Mouse (Mus musculus) thymus, postnatal 4 days (tissue): ENCODE measurements around the gene Efcab8.
"Not testable (repeated sequence)": the region's sequence is repeated elsewhere in the genome, so short reads cannot be mapped to it uniquely, and the experiment has no call there.

Experiments
- DNase-seq: peaks from one replicate; pipeline ENCODE4 v3.0.0; 2021

The Efcab8 gene

GRCm38 (mm10) chr2:153779394-153779981 lies at the start of gene Efcab8:
TSS of gene Efcab8 (plus strand) at chr2:153779931.
- DNase-seq = peak; percentile 61

DNA sequence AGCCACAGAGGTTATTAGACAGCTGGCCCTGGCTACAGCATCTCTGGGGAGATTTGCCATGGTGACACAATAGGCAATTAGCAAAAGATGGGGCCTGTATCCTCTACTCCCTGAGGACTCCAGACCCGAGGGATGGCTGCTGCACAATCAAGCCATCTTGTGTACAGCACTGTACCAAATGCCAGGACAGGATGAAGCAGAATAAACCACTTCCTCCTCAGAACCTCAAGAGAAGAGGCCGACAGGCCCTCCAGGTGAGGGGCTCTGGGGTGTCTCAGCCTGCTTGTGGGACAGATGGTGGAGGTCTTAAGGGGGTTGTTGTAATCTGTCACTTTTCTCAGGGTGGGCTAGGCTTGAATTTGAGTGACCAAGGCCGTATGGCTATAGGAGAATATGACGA lies 45.7 kb upstream of the Efcab8 start:
- peak; percentile 20 for DNase-seq

DNA sequence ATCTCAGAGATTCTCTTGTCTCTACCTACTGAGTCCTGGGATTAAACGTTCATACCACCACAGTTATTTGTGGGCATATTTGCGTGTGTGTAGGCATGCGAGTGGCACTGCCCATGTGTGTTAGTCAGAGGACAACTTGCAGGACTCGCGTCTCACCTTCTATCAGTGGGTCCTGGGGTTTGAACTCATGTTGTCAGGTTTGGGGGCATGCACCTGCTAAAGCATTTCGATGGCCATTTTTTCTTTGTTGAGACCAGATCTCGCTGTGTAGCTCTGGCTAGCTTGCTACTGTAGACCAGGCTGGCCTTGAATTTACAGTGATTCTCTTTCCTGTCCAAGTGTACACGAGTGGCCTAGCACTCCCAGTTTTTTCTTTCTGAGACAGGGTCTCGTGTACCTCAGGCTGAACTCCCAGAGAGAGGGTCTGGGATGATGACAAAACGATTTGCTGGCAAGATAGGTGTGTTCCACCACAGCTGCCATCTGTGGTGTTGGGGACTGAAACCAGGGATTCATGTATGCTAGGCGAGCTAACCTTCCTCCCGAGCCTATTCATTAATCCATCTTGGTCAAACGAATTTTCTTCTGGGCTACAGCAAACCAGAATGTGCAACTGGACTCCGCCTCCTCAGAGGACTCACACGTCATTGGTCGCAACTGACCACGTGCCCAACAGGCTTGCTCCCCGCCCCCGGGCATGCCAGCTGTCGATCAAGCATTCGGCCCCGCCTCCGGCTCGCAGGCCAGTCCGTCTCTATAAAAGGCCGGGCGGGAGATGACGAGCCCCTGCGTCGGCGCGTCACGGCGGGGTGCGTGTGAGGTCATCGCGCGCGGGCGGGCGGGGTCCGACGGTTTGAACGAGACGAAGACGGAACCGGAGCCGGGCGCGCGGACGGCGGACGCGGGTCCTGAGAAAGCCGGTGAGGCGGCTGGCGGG lies 39.0 kb upstream of the Efcab8 start, which contains the start of gene Mapre1:
Mapre1 (plus strand) TSS at position 775 of the 937 bp plus-strand sequence.
- DNase-seq = peak; percentile 99

GRCm38 (mm10) chr2:153741437-153742065 lies 38.2 kb upstream of the Efcab8 start:
- peak; percentile 91 for DNase-seq

DNA sequence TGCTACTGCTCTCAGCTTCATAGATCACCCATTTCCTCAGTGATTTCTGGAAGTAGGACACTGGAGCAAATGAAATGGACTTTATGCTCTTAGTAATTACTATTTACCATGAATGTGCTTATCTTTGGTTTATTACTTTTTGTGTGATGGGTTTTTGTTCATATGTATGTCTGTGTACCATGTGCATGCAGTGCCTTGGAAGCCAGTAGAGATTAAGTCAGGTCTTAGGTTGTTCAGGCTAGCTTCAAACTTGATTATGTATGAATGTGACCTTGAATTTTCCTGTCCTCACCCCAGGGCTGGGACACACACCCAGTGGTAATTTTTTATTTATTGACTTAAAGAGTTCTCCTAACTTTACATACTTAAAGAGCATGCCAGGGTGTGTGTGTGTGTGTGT lies 31.7 kb upstream of the Efcab8 start:
- no peak for DNase-seq

GRCm38 (mm10) chr2:153750363-153750762 lies 29.4 kb upstream of the Efcab8 start:
- no peak for DNase-seq

GRCm38 (mm10) chr2:153762121-153762520 lies 17.6 kb upstream of the Efcab8 start:
- no peak for DNase-seq

DNA sequence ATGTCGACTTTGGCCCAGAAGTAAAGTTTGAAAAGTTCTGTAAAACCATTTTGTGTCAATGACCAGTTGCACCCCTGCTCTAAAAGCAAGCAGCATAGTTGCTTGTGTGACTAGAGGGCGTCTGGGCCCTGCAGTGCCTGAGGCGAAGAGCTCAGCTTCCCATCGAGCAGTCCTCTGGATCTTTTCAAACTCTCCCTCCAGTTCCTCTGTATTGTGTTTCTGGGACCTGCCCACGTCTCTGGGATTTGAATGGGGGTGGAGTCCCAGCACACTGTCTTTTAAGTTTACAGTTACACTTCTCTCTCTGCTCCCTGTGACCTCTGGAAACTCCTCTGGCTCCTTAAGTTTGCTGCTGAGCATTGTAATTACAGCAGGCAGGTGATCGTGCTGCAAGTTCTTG lies 12.2 kb upstream of the Efcab8 start:
- DNase-seq = no peak

GRCm38 (mm10) chr2:153768881-153769280 lies 10.8 kb upstream of the Efcab8 start:
- DNase-seq = no peak

- DNase-seq = no peak
These were observed 6.8 kb upstream of the Efcab8 start for GRCm38 (mm10) chr2:153772950-153773349.

GRCm38 (mm10) chr2:153775472-153775871 lies 4.3 kb upstream of the Efcab8 start:
- no peak for DNase-seq

GRCm38 (mm10) chr2:153778638-153779362 lies 931 bp upstream of the Efcab8 start:
- peak; percentile 92 for DNase-seq

DNA sequence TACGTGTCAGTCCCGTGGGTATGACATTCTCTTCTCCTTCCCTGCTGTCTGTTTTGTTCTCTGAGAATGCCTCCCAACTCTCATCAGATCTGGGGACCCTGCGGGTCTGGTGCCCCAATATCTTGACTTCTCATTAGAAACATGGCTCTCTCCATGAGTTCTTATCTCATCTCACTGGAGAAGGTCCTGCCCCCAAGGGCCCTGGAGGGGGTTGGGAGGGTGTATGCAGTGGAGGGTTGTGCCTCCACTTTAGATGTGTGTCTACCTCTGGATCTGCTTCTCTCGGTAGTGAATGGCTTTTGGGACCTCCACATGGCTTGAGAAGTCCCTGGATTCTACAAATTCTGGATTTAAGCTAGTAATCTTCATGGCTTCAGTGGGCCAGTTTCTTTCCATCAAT lies 1.4 kb downstream of the Efcab8 start:
- no peak for DNase-seq

GRCm38 (mm10) chr2:153784668-153785067 lies 4.9 kb downstream of the Efcab8 start:
- no peak for DNase-seq

GRCm38 (mm10) chr2:153793366-153793765 lies 13.6 kb downstream of the Efcab8 start:
- DNase-seq = no peak

DNA sequence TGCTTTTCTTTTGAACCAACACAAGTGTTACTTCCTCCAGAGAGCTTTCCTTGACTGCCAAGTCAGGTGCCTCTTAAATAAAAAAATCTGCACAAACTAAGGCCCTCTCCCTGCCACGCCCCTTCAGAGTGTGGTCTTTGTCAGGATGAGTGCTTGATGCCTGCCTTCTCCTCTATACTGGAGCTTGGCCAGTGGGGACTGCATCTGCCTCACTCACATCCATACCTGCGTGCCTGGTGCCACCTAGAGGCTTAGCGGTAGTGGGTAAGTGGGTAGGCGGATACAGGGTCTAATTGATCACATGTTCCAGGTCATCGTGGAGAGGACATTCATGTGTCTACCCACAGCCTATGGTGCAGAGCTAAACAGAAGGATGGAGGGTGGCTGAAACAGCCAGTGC lies 15.4 kb downstream of the Efcab8 start:
- DNase-seq = peak; percentile 70

DNA sequence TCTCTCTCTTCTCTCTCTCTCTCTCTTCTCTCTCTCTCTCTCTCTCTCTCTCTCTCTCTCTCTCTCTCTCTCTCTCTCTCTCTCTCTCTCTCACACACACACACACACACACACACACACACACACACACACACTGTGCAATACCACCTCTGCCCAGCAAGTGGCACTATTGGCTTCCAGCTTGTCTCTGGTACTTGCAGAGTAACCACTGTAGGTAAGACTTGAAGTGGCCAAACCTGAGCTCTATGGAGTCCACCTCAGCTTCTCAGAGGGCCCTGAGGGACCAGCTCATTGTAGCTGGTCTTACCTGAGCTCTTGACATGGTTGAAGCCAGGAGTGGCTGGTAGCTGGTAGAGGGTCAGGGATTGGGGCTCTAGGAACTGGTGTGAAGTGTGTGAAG lies 27.7 kb downstream of the Efcab8 start:
- peak; percentile 75 for DNase-seq

DNA sequence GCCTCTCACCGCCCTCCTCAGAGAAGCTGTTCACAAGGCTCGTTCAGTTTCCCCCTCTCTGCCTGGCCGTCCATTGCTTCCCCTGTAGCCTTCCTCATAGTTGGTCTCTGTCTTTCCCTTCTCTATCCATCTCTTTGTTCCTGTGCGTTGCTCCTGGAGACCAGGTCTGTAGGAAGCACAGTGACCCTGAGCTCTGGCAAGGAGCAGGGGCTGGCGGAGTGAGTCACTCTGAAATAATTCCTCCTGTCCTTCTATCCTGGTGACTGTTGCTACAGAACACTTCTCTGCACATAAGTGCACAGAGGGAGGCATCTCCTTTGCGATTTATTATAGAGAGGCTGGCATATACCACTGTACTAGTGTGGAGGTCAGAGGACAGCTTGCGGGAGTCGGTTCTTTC lies 28.4 kb downstream of the Efcab8 start:
- no peak for DNase-seq

DNA sequence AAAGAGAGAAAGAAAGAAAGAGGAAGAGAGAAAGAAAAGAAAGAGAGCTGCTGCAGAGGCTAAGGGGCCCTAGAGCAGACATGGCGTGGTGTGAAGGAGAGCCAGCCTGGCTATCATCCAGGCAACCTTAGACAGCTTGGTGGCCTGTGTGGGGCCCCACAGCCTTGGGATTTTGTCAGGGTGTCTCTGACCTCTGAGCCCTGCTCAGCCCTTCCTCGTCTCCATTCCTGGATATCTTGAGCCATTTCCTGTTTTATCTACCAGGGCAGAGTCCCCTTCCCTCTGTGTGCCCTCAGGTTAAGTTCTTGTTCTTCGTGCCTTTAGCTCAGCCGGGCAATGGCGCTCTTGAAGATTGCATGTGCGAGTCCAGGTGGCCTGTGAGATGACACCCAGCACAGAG lies 29.1 kb downstream of the Efcab8 start:
- no peak for DNase-seq

DNA sequence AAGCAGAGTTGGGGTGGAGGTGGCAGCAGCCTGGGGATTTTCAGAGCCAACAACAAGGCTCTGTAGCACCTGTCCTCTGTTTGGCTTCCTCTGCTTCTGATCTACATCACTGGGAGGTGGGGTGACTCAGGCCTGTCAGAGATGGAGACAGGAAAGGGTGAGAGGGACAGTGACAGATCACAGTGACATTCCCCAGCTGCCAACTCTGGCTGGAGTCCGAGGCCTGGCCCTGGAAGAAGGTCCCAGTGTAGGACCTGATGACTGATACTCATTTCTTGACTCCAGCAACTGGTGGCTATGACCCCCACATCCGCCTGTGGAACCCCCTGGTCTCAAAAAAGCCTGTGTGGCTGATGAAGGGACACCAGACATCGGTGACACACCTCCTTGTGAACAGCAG lies 30.2 kb downstream of the Efcab8 start:
- DNase-seq = no peak

GRCm38 (mm10) chr2:153822005-153822543 lies 42.3 kb downstream of the Efcab8 start:
- no peak for DNase-seq

DNA sequence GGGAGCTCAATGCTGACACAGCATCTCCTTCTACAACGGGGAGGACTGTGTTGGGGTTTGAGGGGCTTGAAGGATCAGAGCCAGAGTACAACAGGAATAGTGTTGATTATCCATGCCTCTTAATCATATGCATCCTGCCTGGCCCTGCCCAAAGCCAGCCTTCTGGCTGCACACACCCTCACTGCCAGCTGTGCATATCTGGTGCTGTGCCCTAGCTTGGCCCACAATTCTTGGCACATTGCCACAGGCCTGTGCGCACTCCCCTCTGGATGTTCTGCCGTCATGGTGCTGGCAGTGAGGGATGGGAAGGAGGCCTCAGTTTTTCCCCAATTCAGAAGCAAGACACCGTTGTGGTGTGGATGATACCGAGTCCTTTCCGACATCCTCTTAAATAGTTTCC lies 44.9 kb downstream of the Efcab8 start:
- DNase-seq = no peak

DNA sequence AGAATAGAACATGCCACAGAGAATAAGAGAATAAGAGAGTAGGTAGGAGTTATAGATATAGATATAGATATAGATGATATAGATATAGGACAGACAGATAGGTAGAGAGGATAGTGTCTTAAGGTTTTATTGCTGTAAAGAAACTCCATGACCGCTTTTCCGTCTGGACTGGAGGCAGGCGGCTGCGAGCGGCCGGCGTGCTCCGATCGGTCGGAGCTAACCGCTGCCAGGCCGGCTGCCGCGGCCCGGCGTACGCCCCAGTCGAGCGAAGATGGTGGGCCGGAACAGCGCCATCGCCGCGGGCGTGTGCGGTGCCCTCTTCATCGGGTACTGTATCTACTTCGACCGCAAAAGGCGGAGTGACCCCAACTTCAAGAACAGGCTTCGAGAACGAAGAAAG lies 46.2 kb downstream of the Efcab8 start:
- DNase-seq = not testable (repeated sequence)
